Comparison of ENCODE assay signal across 23 mouse cellular contexts in genomic region chr6:36800309-36800946, GRCm38 (mm10). TPM values are rescaled to one million over a fixed set of nuclear protein-coding genes. Genes with fewer than 3 reads are reported as not detected.
DNase-seq lines count a peak whose midpoint lies in the region; ATAC-seq and TF ChIP-seq lines count a peak whose summit lies in the region.
"Had no signal": no experiment of that assay in that cellular context is flagged by ENCODE, and none has a peak within 500 bp of the region (broad histone marks: within the 10 kb centered on the region; RNA-seq: fewer than 3 reads in every experiment).

No protein-coding gene starts in this region.

- H3K9ac ChIP-seq in embryonic facial prominence, embryonic 14.5 days (ENCODE audit: low read depth, low read length) = no peak overlapping the region
- no peak overlapping the region for H3K9ac ChIP-seq in neural tube, embryonic 14.5 days (replicated peaks; ENCODE audit: low read depth, low read length)
- H3K9ac ChIP-seq: forebrain, embryonic 12.5 days; heart, embryonic 13.5 days; intestine, embryonic 15.5 days; limb, embryonic 13.5 days; liver, embryonic 13.5 days; lung, embryonic 14.5 days had no signal

- H3K4me1 ChIP-seq in embryonic facial prominence, embryonic 14.5 days (ENCODE audit: control insufficient read depth, insufficient read depth, low read length) = no peaks in the 10 kb centered on the region; the same call in 1 of the 2 replicates
- H3K4me1 ChIP-seq in embryonic facial prominence, embryonic 10.5 days = peaks cover 15% of the 10 kb centered on the region
- peaks cover 7% of the 10 kb centered on the region for H3K4me1 ChIP-seq in cortical plate, adult 2 months (ENCODE audit: control insufficient read depth, insufficient read depth, low read length)
- H3K4me1 ChIP-seq in neural tube, embryonic 14.5 days (ENCODE audit: control insufficient read depth, insufficient read depth, low read length) = peaks cover 11% of the 10 kb centered on the region; the same call in 1 of the 2 replicates
- H3K4me1 ChIP-seq: intestine, embryonic 15.5 days; liver, embryonic 13.5 days had no signal

- no peak for TF ChIP-seq POLR2A in cortical plate, adult 2 months (IDR thresholded peaks at IDR 0.05; ENCODE audit: extremely low read depth, insufficient read depth, low read length)

- no peak for ATAC-seq in embryonic facial prominence, embryonic 14.5 days (ENCODE audit: low read depth)
- peak; percentile 60; the same call in 1 of the 2 replicates for ATAC-seq in neural tube, embryonic 14.5 days (ENCODE audit: low read depth)
- ATAC-seq: intestine, embryonic 15.5 days had no signal

- no peaks in the 10 kb centered on the region for H3K27me3 ChIP-seq in embryonic facial prominence, embryonic 14.5 days (replicated peaks; ENCODE audit: control insufficient read depth, insufficient read depth, low read length)
- H3K27me3 ChIP-seq in embryonic facial prominence, embryonic 10.5 days (replicated peaks; ENCODE audit: low read depth, poor library complexity, severe bottlenecking) = no peaks in the 10 kb centered on the region
- H3K27me3 ChIP-seq in neural tube, embryonic 14.5 days (ENCODE audit: control insufficient read depth, insufficient read depth, low read length) = no peaks in the 10 kb centered on the region
- H3K27me3 ChIP-seq: forebrain, embryonic 12.5 days; heart, embryonic 13.5 days; intestine, embryonic 15.5 days; limb, embryonic 13.5 days; liver, embryonic 13.5 days had no signal

- no peak overlapping the region for H3K4me3 ChIP-seq in embryonic facial prominence, embryonic 14.5 days (ENCODE audit: low read depth, low read length)
- no peak overlapping the region for H3K4me3 ChIP-seq in embryonic facial prominence, embryonic 10.5 days
- H3K4me3 ChIP-seq in cortical plate, adult 2 months (ENCODE audit: insufficient read depth, low read length) = no peak overlapping the region
- H3K4me3 ChIP-seq in neural tube, embryonic 14.5 days (ENCODE audit: low read depth, low read length) = no peak overlapping the region
- H3K4me3 ChIP-seq: forebrain, embryonic 12.5 days; gastrocnemius, adult 2 months; heart, embryonic 13.5 days; intestine, embryonic 15.5 days; limb, embryonic 13.5 days; liver, embryonic 13.5 days had no signal

- no peak for TF ChIP-seq CTCF in cortical plate, adult 2 months (IDR thresholded peaks at IDR 0.05; ENCODE audit: extremely low read depth, insufficient read depth, low read length)

- peak overlapping the region; percentile 3; the same call in 1 of the 2 replicates for H3K27ac ChIP-seq in embryonic facial prominence, embryonic 14.5 days (replicated peaks; ENCODE audit: low read depth, low read length)
- H3K27ac ChIP-seq in embryonic facial prominence, embryonic 10.5 days (replicated peaks) = no peak overlapping the region
- H3K27ac ChIP-seq in cortical plate, adult 2 months (ENCODE audit: insufficient read depth, low read length) = peak overlapping the region; percentile 81; the same call in 1 of the 2 replicates
- no peak overlapping the region for H3K27ac ChIP-seq in neural tube, embryonic 14.5 days (ENCODE audit: low read depth, low read length)
- H3K27ac ChIP-seq: forebrain, embryonic 12.5 days; gastrocnemius, adult 2 months; heart, embryonic 13.5 days; intestine, embryonic 15.5 days; limb, embryonic 13.5 days; liver, embryonic 13.5 days; stomach, postnatal 0 days had no signal

- H3K4me2 ChIP-seq in embryonic facial prominence, embryonic 14.5 days (ENCODE audit: low read depth, low read length) = no peak overlapping the region
- H3K4me2 ChIP-seq in neural tube, embryonic 14.5 days (ENCODE audit: low read depth, low read length) = no peak overlapping the region
- H3K4me2 ChIP-seq: forebrain, embryonic 12.5 days; heart, embryonic 13.5 days; intestine, embryonic 15.5 days; limb, embryonic 13.5 days; liver, embryonic 13.5 days; lung, embryonic 14.5 days had no signal

- no peaks in the 10 kb centered on the region for H3K9me3 ChIP-seq in embryonic facial prominence, embryonic 14.5 days (ENCODE audit: control insufficient read depth, low read length)
- H3K9me3 ChIP-seq in embryonic facial prominence, embryonic 10.5 days = no peaks in the 10 kb centered on the region
- no peaks in the 10 kb centered on the region for H3K9me3 ChIP-seq in neural tube, embryonic 14.5 days (ENCODE audit: control insufficient read depth, low read length)
- H3K9me3 ChIP-seq: forebrain, embryonic 12.5 days; heart, embryonic 13.5 days; intestine, embryonic 15.5 days; limb, embryonic 13.5 days; liver, embryonic 13.5 days had no signal

- peaks cover 28% of the 10 kb centered on the region; the same call in 1 of the 2 replicates for H3K36me3 ChIP-seq in embryonic facial prominence, embryonic 14.5 days (ENCODE audit: control insufficient read depth, insufficient read depth, low read length)
- peaks cover 76% of the 10 kb centered on the region for H3K36me3 ChIP-seq in embryonic facial prominence, embryonic 10.5 days (replicated peaks)
- H3K36me3 ChIP-seq in neural tube, embryonic 14.5 days (ENCODE audit: control insufficient read depth, insufficient read depth, low read length) = no peaks in the 10 kb centered on the region
- H3K36me3 ChIP-seq: intestine, embryonic 15.5 days; liver, embryonic 13.5 days had no signal

- intact Hi-C loops in left cerebral cortex, postnatal 4 days (cut with DNase I) = no loop called here
- intact Hi-C loops in left cerebral cortex, postnatal 14 days (cut with DNase I) = no loop called here

- 74% methylated on average over 5 of the region's 5 CpGs for WGBS in embryonic facial prominence, embryonic 14.5 days
- WGBS in embryonic facial prominence, embryonic 10.5 days = 86% methylated on average over 5 of the region's 5 CpGs
- WGBS in neural tube, embryonic 14.5 days = 69% methylated on average over 5 of the region's 5 CpGs

- no peak for DNase-seq in embryonic facial prominence, embryonic 14.5 days (ENCODE audit: low spot score)
- no peak for DNase-seq in embryonic facial prominence, embryonic 10.5 days (ENCODE audit: low spot score)
- peak; percentile 39 for DNase-seq in left cerebral cortex, postnatal 4 days
- no peak for DNase-seq in left cerebral cortex, postnatal 14 days (ENCODE audit: low spot score in 2 of 2)
- DNase-seq in embryo, embryonic 10 days (ENCODE audit: low spot score) = no peak
- DNase-seq: B cell, adult 2 months; embryo, embryonic 11 days; gastrocnemius, adult 2 months; heart, adult 11 months; kidney, adult 9 months; kidney, postnatal 25 days; layer of hippocampus, adult 9-11 months; liver, embryonic 13.5 days; lung, embryonic 14.5 days; lung, postnatal 36 days; right cerebral cortex, adult 18-20 months had no signal

RNA-seq across cellular contexts. Expression of gene Ptn, which starts 9.6 kb away (rescaled TPM):
- 858 and 931 TPM in 2 replicates for polyA plus RNA-seq in embryonic facial prominence, embryonic 14.5 days (2014; fragmentation: Nextera tagmentation; extraction: Ambion mirVana)
- polyA plus RNA-seq in embryonic facial prominence, embryonic 10.5 days (2016; fragmentation: Nextera tagmentation; extraction: Ambion mirVana) = 225 and 262 TPM in 2 replicates
- 100 to 1,000 TPM; 614 to 699 TPM for total RNA-seq in left cerebral cortex, postnatal 4 days (2021)
- total RNA-seq in left cerebral cortex, postnatal 14 days (2021) = 100 to 1,000 TPM; 630 to 696 TPM
- 446 and 493 TPM in 2 replicates for polyA plus RNA-seq in cortical plate, adult 2 months (2012; rRNA removed)
- polyA plus RNA-seq in neural tube, embryonic 14.5 days (2014; fragmentation: Nextera tagmentation; extraction: Ambion mirVana) = 674 and 756 TPM in 2 replicates

Comparison
In these comparisons a context has a peak if more than half of its experiments do, and no peak if none do; other contexts are left out.
1. H3K27ac ChIP-seq: peak in embryonic facial prominence, embryonic 14.5 days (single experiment) and cortical plate, adult 2 months (single experiment); none in embryonic facial prominence, embryonic 10.5 days (single experiment) and neural tube, embryonic 14.5 days (single experiment).